Mouse (Mus musculus) cerebellum, adult 11 months (tissue): Measurements from ENCODE around the gene Rwdd2b.
A peak's percentile ranks its signal among the peaks of the same experiment; 100 is the strongest.

Experiments used
- DNase-seq: peaks from one replicate; pipeline ENCODE4 v3.0.0; 2022

The Rwdd2b gene

DNA sequence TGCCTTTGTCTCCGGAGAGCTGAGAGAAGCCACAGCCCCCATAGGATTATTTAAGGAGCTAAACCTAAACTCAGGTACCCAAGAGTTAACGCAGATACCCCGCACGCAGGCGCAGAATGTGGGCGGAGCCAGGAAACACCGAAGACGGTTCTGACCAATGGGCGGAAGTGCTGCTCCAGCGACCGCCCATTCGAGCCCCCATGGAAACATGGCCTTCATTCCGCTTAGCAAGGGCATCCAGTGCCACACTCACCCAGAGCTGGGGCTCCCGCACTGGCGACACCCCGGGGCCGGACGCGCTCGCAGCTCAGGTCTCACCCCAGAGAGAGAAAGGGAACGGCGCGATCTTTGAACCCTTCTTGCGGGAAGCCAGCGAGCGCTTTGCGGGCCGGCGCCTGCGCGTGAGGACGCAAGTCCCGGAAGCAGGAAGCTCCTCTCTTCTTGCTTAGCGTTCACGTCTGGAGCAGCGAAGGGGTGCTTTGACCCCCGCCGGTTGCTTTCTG is at the start of gene Rwdd2b:
Rwdd2b (minus strand) TSS at position 390 of the 503 bp plus-strand sequence.
- DNase-seq = peak; percentile 89

DNA sequence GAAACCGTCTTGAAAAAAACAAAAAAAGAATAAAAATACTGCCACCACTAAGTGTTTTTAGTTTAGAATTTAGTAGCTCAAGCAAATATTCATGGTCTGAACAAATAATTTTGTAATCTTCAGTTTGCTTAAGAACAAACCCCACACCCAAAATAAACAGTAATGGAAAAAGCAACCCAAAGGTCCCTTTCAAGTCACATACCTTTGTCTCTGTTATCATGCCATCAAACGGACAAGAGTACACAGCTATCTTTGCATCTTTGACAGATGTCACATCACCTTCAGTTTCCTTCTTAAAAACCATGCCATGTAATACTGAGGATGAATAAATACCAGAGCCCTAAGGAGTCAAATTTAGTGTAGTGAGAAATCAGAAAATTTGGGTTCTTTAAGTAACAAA is 48.2 kb upstream of the Rwdd2b start:
- no peak for DNase-seq

DNA sequence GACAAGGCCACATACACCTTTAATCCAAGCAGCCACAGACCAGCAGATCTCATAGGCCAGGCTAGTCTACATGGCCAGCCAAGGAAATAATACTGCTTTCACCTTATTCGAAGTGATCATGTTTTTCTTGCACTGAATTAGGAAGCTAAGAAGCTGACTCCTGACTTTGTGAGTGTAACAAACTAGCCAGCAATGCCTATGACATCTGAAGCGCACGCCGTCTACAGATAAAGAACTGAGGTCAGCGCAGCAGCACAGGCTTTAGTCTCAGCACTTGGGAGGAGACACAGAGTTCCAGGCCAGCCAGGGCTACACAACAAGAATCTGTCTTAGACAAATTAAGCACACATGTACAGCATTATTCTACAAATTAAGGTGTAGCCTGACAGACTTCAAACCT is 46.4 kb upstream of the Rwdd2b start:
- DNase-seq = no peak

DNA sequence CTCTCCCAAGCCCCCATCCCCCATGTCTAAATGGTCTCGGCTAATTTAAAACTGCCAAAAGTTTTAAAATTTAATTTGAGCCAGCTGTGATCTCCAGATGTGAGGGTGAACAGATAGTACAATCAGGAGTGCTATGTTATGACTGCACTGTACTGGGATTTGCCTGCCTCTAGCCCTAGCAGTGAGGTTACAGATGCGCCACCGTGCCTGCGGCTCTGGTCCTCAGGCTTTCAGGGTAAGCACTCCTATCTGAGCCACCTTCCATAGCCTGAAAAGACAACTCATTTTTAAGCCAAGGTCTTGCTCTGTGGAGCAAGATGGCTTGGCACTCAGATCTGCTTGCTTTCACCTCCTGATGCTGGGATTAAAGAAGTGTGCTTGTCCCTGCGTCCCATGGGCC is 44.0 kb upstream of the Rwdd2b start:
- DNase-seq = no peak

DNA sequence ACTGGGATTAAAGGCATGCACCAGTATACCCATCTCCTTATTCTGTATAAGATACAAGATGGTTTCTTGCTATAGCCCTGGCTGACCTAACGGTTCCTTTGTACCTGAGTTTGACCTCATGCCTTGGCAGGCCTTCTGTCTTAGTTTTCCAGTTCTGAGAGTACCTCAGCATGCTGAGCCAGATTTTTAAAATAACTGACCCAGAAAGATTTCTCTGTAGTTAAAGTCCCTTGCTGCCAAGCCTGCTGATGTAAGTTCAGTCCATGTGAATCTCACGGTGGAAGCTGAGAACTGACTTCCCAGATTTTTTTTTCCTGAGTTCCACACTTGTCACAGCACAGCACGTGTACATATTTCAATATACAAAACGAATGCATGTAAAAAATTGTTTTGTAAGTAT is 30.2 kb upstream of the Rwdd2b start:
- no peak for DNase-seq

DNA sequence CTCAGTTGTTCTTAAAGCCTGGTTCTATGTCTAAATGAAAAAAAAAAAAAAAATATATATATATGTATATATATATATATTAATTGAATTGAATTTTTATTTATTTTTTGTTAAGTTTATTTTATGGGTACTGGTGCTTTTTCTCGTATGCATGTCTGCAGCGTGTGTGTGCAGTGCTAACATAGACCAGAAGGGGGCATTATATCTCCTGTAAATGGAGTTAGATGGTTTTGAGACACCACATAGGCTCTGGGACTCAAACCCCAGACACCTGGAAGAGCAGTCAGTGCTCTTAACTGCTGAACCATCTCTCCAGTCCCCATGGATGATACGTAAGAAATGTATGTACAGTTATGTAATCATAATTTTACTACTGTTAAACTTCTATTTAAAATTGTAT is 18.4 kb upstream of the Rwdd2b start:
- no peak for DNase-seq

DNA sequence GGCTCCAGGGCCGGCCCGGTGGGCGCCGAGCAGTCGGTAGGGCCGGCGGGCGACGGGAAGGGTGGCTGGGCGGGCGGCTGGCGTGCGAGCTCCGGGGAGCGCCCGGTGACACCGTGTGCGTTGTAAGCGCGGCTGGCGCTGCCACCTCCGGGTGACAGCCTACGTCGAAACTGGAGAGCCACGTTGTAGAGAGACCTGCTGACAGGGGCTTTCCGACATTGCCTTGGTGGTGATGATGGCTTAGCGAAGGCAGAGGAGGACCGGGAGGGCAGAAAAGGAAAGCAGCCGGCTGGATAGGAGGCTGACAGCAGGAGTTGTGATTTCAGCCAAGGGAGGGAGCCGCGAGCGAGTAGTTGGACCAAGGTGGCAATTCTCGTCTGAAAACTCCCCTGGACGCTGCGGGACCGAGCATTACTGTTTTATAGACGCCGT is 14.8 kb upstream of the Rwdd2b start:
- no peak for DNase-seq

DNA sequence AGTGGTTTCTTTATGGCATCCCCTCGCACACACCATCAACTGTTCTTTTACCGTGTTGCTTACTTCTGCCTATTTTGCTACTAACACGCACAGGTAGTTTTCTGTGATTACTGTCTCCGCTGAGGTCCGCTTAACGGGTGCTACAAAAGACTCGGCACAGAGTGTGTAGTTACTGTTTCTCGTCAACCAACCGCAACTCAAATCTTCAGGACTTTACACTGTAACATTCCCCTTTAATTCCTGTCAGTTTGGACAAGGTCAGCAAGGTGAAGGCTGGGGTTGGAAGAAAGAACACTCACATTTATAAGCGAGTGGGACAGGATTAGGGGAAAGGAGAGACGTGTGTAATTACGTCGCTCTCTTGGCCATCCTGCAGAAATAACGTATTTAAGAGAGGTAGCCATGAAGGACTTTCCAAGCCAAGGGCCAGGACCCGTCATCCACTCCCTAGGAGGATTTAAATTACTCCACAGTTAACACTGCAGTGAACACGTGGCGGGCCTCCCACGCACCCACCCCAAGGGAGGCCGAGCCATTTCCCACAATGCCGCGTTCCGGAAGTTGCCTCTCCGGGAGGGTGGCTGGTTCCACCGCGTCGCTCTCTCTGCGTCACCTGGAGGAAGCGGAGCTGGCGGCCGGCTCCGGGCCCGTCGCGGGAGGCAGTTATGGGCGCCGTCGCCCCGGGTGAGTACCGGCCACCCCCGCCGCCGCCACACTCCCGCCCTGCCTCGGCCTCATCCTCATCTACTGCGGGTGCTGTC is 14.2 kb upstream of the Rwdd2b start, which contains the start of gene Usp16:
Usp16 (plus strand) TSS at position 285 of the 761 bp plus-strand sequence.
- peak; percentile 88 for DNase-seq

DNA sequence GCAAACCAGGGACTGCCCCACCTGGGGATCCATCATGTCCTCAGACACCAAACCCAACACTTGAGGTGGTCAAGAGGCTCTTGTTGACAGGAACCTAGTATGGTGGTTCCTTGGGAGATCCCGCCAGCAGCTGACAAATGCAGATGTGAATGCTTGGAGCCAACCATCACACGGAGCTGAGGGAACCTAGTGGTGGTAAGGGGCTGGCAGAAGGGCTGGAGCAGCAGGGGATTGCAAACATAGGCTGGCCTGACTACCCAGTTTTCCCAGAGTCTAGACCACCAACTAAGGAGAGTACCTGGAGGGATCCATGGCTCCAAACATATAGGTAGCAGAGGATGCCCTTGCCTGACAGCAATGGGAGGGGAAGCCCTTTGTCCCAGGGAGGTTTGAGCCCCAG is 12.9 kb upstream of the Rwdd2b start:
- no peak for DNase-seq

DNA sequence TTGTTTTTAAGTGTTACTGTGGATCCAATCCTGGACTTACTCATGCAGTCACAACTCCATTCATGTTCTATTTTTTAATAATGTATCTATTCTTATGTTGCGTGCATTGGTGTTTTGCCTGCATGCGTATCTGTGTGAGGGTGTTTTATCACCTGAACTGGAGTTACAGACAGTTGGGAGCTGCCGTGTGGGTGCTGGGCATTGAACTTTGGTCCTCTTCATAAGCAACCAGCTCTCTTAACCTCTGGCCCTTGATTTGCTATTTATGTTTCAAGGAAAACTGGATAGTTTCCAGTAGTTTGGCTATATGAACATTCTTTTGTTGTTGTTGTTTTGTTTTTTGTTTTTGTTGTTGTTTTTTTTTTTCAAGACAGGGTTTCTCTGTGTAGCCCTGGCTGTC is 5.2 kb upstream of the Rwdd2b start:
- no peak for DNase-seq

DNA sequence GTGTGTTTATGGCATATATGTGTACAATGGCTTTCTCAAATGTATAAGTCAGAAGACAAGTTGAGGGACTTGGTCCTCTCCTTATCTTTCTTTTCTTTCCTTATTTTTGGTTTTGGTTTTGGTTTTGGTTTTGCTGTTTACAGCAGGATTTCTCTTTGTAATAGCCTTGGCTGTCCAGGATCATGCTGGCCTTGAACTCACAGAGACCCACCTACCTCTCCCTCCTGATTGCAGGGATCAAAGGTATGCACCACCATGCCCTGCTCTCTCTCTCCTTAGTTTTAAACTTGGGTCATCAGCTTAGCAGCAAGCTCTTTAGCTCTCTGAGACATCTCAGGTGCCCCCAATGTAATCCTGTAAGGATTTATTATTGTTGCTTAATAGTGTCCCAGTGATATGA is 4.7 kb upstream of the Rwdd2b start:
- no peak for DNase-seq

DNA sequence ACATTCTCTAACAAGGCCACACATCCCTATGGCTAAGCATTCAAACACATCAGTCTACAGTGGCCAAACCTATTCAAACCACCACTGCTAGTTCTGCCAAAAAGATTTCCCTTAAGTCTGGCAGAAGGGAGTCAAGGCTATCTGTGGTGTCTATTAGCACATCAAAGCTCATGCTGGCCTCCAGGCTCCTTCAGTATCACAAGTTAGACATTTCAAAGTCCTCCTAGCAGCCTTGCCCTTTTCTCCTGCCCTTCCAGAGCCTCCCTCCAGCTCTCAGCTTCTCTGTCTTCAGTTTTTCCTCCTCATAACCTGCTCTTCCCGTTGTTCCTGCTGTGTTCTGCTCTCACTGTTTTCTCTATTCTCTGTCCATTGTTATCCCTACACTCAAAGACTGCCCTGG is 3.7 kb upstream of the Rwdd2b start:
- no peak for DNase-seq

DNA sequence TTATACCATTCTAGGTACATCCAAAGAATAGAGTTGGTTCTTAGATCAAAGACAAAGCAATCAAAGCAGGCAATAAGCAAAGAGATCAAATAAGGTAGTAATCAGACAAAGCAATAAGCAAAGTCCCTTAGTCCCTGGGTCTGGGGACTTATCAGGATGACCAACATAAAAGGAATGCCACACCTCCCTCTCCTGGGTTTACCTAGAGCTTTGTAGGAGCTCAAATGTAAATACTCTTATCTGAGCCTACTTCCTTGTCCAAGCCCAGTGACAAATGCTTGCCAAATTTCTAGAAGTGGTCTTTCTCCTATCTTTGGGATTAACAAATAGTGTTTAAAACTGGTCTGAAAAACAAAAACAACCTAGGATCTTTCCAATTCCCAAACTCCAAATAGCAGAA is 2.9 kb upstream of the Rwdd2b start:
- no peak for DNase-seq

DNA sequence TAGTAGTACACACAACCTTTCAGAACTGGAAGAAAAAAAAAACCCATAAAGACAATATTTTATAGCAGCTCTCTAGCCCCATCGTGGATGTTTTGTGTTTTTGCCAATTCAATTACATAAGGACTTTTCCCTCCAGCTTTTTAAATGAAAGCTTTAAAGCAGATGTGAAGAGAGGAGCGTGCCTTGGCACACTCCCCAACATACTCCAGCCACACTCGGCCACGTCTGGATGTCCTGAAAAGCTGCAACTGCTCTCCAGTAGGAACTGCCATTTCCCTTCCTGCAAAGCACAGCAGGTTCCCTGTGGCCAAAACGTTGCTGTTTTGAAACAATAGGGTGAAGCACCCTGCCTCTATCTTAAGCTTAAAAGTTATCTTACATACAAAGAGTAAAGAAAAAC is 1.9 kb upstream of the Rwdd2b start:
- no peak for DNase-seq

DNA sequence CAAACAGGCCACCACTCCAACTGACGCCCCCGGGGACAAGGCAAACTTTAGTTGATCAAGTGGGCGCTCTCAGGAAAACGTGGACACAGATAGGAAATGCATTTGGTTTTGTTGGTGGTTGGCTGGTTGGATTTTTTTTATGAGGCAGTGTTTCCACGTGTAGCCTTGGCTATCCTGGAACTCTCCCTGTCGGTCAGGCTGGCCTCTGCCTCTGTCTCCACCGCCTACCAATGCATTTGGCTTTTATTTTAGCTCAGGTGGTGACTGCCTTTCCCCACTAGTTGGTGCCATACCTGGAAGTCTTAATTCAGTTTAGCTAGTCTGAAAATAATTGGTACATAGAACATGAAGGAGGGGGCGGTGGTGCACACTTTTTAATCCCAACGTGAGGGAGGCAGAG is 716 bp upstream of the Rwdd2b start:
- DNase-seq = no peak

DNA sequence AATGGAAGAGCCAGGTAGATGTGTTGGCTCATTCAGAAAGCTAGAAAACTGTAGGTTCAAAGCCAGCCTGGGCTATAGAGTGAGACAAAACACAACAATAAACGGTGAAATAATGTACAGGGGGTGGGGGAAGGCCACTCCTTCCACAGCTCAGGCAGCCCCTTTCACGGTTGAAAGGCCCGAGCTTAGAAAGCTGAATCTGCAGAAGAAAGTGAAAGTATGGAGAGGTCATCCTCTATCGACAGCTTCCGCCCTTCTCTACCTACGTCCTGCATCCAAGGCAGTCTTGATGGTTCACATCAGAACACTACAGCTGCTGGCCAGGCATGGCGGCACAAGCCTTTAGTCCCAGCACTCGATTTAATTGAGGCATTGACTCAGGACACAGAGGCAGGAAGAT is 1.7 kb downstream of the Rwdd2b start:
- no peak for DNase-seq

DNA sequence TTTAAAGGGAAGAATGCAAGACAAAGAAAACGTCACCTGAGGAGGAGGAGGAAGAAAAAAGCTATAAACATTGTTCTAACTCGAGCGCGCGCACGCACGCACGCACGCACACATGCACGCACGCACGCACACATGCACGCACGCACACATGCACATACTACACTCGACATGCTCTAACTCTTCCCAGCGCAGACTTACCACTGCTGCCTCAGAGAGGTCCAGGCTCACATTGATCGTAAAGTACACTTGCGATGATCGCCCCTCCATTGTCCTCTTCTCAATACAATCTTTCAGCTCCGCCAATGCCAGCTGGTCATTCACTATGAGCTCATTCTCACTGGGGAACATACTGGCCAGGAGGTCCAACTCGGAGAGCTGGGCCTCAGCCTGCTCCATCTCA is 3.3 kb downstream of the Rwdd2b start:
- DNase-seq = no peak

DNA sequence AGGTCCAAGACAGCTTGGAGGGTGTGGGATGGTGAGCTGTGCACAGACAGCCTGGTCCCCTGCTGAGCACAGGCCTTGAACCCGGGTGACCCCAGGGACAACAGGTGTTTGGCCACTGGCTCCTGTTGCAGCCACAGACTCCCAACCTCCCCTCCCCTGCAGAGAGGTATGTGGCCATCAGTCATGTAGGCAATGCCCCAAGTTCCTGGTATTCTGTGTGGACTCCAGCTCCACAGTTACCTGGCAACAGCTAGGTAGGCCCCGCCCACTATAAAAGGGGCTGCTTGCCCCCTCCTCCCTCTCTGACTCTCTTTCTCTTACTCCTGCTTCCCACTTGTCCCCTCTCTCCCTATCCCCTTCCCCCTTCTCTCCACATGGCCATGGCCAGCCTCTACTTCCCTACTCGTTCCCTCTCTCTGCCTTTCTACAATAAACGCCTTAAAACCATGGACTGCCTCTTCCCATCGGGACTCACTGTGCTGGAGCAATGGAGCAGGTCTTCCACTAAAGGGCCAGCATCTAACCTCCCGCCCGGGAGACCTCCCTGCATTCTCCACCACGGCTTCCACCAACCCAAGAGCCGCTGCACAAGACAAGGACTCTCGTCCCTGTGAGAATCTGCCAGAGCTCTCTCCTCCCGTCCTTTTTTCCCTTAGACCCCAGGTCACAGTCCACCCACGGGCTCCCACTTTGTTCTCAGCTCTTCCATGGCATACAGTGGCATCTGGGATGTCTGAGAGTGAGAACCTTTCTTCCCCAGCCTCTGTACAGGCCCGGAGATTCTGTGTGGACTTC is 4.8 kb downstream of the Rwdd2b start:
- no peak for DNase-seq

DNA sequence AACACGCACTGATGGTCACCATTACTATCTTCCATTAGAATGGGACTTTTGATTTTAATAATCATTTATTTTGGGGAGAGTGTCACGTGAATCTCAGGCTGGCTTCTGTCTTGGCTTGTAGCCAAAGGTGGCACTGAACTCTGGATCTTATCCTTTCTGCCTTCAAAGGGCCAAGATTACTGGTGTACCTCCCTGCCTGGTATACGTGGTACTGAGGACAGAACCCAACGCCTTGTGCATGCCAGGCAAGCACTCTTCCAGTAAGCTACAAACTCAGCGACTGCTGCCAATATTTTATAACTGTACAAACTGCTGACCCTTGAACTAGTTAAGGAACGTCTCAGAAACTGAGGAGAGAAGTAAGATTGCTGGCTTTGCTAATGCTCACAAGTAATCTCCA is 5.4 kb downstream of the Rwdd2b start:
- no peak for DNase-seq

DNA sequence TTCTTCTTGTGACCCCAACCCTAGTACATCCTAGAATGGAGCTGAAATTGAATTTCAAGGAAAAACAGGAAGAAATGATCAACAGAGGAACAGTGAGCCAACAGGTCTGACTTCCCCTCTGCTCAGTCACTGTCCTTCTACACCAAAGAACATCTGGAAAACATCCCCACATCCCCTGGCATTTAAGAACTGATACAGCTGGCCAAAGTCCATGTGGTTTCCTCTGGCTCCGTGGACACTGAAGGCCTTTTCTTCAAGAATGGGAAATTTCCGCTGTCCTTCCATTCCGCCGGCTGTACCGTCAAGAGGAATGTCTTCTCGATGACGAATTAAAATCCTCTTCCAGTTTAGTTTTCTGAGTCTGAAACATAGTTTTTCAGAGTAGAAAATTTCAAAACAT is 6.1 kb downstream of the Rwdd2b start:
- no peak for DNase-seq

DNA sequence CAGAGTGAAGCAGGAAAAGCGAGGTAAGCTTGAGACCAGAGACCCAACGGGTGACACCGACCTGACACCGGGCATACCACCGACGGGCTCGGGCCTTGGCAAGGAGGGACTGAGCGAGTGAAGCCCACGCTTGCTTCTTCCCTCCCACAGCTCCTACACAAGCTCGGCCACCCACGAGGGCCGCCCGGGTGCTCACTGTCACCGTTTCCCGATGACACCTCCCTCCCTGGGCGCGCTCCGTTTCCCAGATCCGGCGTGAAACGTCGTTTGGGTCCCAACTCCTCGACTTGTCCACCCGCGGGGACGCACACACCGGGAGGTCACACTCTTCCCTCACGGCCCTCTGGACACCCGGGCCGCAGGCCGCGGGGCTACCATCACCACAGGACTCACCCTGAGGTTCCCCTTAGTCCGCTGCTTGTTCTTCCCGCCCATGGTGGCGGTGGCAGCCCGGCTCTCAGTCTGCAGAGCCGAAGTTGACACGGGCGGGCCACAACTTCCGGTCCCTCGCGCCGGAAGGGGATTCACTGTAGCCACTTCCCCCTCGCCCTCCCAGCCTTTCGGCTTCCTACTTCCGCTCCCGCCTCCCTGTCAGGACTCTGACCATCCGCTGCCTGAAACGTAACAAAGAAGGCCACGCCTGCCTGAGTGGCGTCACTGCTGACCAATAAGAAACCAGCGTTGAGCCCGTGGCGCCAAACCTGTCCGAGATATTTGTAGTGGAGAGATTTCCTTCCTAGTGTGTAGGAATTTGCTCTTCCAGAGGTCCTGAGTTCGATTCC is 8.1 kb downstream of the Rwdd2b start, which contains the start of gene Ltn1:
Ltn1 (minus strand) TSS at position 580 of the 782 bp plus-strand sequence.
- DNase-seq = peak; percentile 97

DNA sequence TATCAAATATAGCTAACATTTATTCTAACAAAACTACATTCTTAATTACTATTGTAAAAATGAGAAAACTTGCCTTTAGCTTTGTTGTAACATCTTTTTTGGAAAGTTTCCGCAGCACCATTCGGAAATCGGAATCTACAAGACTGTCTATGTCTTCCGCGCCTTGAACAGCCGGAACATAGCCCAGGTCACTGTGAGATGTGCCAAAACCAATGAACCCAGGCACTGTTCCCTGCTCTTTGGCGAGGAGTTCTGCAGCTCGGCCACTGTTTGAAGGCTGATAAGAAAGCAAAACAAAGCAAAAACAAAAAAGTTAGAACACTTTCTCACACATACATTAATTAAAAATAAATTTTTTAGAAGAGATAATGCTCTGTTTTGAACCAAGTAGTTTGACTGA is 12.9 kb downstream of the Rwdd2b start:
- DNase-seq = no peak

DNA sequence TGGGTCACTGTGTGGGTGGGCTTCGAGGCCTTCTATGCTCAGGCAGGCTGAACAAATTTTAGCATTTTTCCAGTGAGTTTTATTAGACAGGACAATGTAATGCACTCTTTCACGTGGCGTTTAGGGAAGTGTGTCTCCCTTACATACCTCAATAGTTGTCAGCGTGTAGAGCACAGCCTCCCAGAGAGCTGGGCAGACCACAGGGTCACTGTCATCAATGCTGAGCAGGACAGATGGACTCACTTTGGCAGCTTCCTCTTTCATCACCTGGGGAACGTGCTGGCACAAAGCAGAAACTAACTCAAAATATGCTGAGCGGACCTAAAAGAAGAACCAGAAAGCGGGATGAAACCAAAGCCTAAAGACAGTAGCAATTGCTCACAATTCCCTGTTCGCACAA is 19.7 kb downstream of the Rwdd2b start:
- no peak for DNase-seq
